Mouse (Mus musculus): ENCODE data around the gene Rcn3. TPM values are rescaled to one million over a fixed set of nuclear protein-coding genes. Genes with fewer than 3 reads are reported as not detected.
"Not testable (repeated sequence)": the region's sequence is repeated elsewhere in the genome, so short reads cannot be mapped to it uniquely, and the experiment has no call there.

Rcn3 gene
- polyA plus RNA-seq, 1 experiment from 2014 or later: 520 TPM

- ATAC-seq (ENCODE audit: insufficient number of reproducible peaks, low FRiP score, low TSS enrichment, low read depth): no peak
- Histone ChIP-seq H3K4me1 (peaks cover 58% of the 10 kb centered on the region), H3K9ac (peak overlapping the region; percentile 100), H3K4me2 (replicated peaks) (peak overlapping the region; percentile 64), H3K9me3 (replicated peaks) (no peaks in the 10 kb centered on the region), H3K27ac (replicated peaks) (peak overlapping the region; percentile 90), H3K4me3 (replicated peaks) (peak overlapping the region; percentile 96), H3K27me3 (no peaks in the 10 kb centered on the region), H3K36me3 (peaks cover 67% of the 10 kb centered on the region)
- WGBS: 17% methylated on average over 12 of the region's 12 CpGs
Observed at GRCm38 (mm10) chr7:45123186-45123570, 31.2 kb upstream of the Rcn3 start.

DNA sequence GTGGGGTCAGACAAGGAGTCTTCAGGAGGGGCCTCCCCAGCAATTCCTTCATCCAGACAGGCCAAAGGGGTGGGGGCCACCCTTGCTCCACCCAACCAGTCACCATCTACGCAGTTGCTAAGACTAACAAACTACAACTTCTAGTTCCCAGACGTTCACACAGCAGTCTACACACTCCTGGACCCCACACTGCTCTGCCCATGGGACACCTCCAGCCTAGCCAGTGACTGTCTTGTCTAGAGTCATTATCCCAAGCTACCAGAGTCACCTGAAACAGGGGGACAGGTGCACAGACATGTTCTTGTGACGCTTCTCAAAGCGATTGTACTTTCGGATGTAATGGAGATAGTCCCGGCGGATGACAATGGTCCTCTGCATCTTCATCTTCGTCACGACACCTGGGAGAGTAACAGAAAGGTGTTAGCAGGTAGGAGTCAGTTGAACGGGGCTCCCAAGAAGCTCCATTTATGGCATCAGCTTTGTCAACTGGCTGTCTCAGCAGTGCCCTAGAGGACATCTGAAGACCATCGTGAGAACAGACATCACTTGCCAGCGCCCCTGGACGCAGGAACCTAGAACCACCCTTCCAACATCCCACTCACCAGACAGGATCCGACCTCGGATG, 30.7 kb upstream of the Rcn3 start:
- Histone ChIP-seq H3K27me3 (no peaks in the 10 kb centered on the region), H3K4me1 (peaks cover 58% of the 10 kb centered on the region), H3K4me2 (replicated peaks) (peak overlapping the region; percentile 64), H3K4me3 (replicated peaks) (peak overlapping the region; percentile 96), H3K9ac (peak overlapping the region; percentile 100; the same call in 1 of the 2 replicates), H3K27ac (replicated peaks) (peak overlapping the region; percentile 90; the same call in 1 of the 2 replicates), H3K9me3 (replicated peaks) (no peaks in the 10 kb centered on the region), H3K36me3 (peaks cover 67% of the 10 kb centered on the region)
- no peak for ATAC-seq (ENCODE audit: insufficient number of reproducible peaks, low FRiP score, low TSS enrichment, low read depth)
- WGBS: 80% methylated on average over 15 of the region's 15 CpGs

DNA sequence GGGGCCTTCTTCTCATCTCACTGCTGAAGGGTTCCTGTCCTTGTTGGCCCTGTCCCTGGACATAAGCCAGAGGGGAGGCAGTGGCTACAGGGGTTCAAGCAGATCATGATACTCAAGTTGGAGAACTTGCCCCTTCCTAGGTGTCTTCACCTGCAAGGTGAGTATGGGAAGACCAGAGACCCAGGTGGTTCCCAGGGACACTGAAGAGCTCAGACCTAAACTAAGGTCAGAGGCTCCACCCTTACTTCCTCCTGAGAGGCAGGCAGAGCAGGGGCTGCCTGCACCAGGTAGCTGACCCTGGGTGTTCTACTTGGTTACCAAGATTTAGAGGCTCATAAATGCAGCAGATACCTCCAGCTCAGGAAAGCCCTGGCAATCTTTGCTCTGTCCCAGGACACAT, 29.9 kb upstream of the Rcn3 start:
- ATAC-seq (ENCODE audit: insufficient number of reproducible peaks, low FRiP score, low TSS enrichment, low read depth): no peak
- no peak overlapping the region for H3K9ac ChIP-seq
- H3K4me3 ChIP-seq (replicated peaks): 0 out of 2 replicates have a peak overlapping the region, but pooled peaks have one; percentile 4
- 0 out of 2 replicates have a peak overlapping the region, but pooled peaks have one; percentile 39 for H3K27ac ChIP-seq (replicated peaks)
- peaks cover 63% of the 10 kb centered on the region for H3K36me3 ChIP-seq
- no peak overlapping the region for H3K4me2 ChIP-seq (replicated peaks)
- no peaks in the 10 kb centered on the region for H3K27me3 ChIP-seq
- no peaks in the 10 kb centered on the region for H3K9me3 ChIP-seq (replicated peaks)
- peaks cover 52% of the 10 kb centered on the region for H3K4me1 ChIP-seq

- Histone ChIP-seq H3K4me3 (replicated peaks) (no peak overlapping the region), H3K9me3 (replicated peaks) (no peaks in the 10 kb centered on the region), H3K4me1 (peaks cover 46% of the 10 kb centered on the region), H3K36me3 (peaks cover 57% of the 10 kb centered on the region), H3K4me2 (replicated peaks) (no peak overlapping the region), H3K9ac (no peak overlapping the region), H3K27ac (replicated peaks) (peak overlapping the region; percentile 39; the same call in 1 of the 2 replicates), H3K27me3 (no peaks in the 10 kb centered on the region)
- ATAC-seq (ENCODE audit: insufficient number of reproducible peaks, low FRiP score, low TSS enrichment, low read depth): no peak
- 57% methylated on average over 8 of the region's 8 CpGs for WGBS
Observed at GRCm38 (mm10) chr7:45121404-45121803, 29.4 kb upstream of the Rcn3 start.

DNA sequence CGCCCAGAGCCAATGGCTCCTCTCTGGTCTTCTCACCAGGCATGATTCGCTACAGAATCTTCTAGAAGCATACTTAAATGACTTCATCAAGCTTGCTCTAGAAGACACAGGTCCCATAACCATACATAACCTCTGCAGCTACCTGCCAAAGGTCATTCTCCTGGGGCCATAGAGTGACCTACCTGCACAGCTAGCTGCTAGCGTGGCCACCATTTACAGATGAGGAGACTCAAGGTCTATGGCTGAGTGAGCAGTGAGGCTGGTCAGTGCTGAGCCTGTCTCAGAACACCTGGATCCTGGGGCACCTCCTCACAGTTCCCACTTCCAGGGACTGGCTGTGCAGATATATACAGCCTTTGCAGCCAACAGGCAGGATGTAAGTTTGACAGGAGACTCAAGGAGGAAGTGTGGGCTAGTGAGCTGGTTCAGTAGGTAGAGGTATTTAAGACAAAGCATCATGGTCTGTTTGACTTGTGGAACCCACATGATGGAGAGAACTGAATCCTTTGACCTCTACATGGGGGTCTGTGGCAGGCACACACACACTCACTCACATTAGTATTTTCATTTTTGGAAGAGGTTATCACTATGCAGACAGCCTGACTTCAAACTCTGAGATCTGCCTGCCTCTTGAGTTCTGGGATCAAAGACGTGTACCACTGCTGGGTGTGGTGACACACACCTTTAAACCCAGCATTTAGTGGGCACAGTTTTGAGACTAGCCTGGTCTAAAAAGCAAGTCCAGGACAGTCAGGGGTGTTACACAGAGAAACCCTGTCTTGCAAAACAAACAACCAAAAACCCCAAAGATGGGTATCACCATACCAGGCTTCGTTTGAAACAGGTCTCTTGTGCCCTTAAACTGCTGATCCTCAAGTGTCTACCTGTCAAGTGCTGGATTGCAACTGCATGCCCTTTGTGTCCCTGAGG, 28.0 kb upstream of the Rcn3 start:
- Histone ChIP-seq H3K9ac (no peak overlapping the region), H3K36me3 (peaks cover 43% of the 10 kb centered on the region), H3K27ac (replicated peaks) (no peak overlapping the region), H3K4me2 (replicated peaks) (no peak overlapping the region), H3K9me3 (replicated peaks) (no peaks in the 10 kb centered on the region), H3K4me1 (peaks cover 34% of the 10 kb centered on the region), H3K4me3 (replicated peaks) (no peak overlapping the region), H3K27me3 (no peaks in the 10 kb centered on the region)
- WGBS: 80% methylated on average over 5 of the region's 5 CpGs
- no peak for ATAC-seq (ENCODE audit: insufficient number of reproducible peaks, low FRiP score, low TSS enrichment, low read depth)

DNA sequence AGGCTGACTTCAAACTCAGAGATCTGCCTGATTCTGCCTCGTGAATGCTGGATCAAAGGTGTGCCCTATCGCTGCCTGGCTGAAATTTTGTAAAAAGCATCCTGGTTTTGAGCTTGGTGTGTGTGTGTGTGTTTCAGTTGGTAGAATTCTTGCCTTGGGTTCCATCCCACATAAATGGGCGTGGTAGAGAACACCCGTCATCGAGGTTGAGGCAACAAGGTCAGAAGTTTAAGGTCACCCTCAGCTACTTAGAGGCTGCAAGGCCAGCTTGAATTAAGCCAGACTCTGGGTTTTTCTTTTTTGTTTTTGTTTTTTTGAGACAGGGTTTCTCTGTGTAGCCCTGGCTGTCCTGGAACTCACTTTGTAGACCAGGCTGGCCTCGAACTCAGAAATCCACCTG, 26.3 kb upstream of the Rcn3 start:
- Histone ChIP-seq H3K4me2 (replicated peaks) (no peak overlapping the region), H3K9me3 (replicated peaks) (no peaks in the 10 kb centered on the region), H3K4me1 (peaks cover 30% of the 10 kb centered on the region), H3K36me3 (peaks cover 43% of the 10 kb centered on the region), H3K4me3 (replicated peaks) (no peak overlapping the region), H3K9ac (no peak overlapping the region), H3K27me3 (no peaks in the 10 kb centered on the region), H3K27ac (replicated peaks) (no peak overlapping the region)
- ATAC-seq (ENCODE audit: insufficient number of reproducible peaks, low FRiP score, low TSS enrichment, low read depth): no peak
- 87% methylated on average over 6 of the region's 6 CpGs for WGBS

GRCm38 (mm10) chr7:45117566-45117965, 25.5 kb upstream of the Rcn3 start:
- Histone ChIP-seq H3K9ac (no peak overlapping the region), H3K27me3 (no peaks in the 10 kb centered on the region), H3K9me3 (replicated peaks) (no peaks in the 10 kb centered on the region), H3K4me2 (replicated peaks) (no peak overlapping the region), H3K4me1 (peaks cover 22% of the 10 kb centered on the region), H3K27ac (replicated peaks) (no peak overlapping the region; the same call in 1 of the 2 replicates), H3K4me3 (replicated peaks) (no peak overlapping the region), H3K36me3 (peaks cover 36% of the 10 kb centered on the region)
- no peak for ATAC-seq (ENCODE audit: insufficient number of reproducible peaks, low FRiP score, low TSS enrichment, low read depth)
- 76% methylated on average over 8 of the region's 8 CpGs for WGBS

DNA sequence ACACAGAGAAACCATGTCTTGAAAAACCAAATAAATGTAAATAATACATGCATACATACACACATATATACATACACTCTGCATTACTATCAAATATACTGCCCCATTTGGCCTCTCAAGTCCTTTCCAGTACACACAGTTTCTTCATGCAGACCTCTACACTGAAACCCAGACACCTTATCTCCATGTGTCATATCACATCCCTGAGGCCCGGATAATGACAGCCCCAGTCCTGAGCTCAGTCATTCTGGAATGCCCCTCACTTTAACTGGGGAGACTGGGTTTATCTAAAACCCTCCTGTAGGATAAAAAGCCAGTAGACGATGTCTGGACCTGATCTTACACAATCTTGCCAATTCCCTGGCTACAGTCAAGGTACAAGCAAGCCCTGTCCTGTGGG, 21.5 kb upstream of the Rcn3 start:
- Histone ChIP-seq H3K4me2 (replicated peaks) (no peak overlapping the region), H3K4me3 (replicated peaks) (no peak overlapping the region), H3K27me3 (no peaks in the 10 kb centered on the region), H3K9me3 (replicated peaks) (no peaks in the 10 kb centered on the region), H3K36me3 (no peaks in the 10 kb centered on the region), H3K27ac (replicated peaks) (no peak overlapping the region), H3K4me1 (no peaks in the 10 kb centered on the region), H3K9ac (no peak overlapping the region)
- no peak for ATAC-seq (ENCODE audit: insufficient number of reproducible peaks, low FRiP score, low TSS enrichment, low read depth)
- 83% methylated on average over 2 of the region's 2 CpGs for WGBS

DNA sequence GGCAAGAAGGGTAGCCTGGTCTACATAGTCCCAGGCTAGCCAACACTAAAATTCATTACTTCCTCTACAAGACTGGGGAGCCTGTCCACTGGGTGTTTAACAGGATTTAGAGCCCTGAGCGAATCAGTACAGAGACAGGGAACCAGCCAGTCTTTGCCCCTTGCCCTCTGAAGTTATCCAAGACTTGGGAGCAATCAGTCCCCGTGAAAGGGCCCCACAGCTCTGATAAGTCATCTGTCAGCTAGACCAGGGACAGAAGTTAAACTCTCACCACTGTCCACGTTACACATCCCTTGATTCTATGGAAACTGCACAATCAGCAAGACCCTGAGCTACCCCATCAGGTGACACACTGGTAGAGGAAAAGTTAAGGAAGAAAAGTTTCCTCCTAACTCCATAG, 20.5 kb upstream of the Rcn3 start:
- no peak overlapping the region for H3K27ac ChIP-seq (replicated peaks)
- no peak overlapping the region for H3K4me3 ChIP-seq (replicated peaks)
- no peaks in the 10 kb centered on the region for H3K9me3 ChIP-seq (replicated peaks)
- no peak overlapping the region for H3K4me2 ChIP-seq (replicated peaks)
- no peaks in the 10 kb centered on the region for H3K4me1 ChIP-seq
- 65% methylated on average over 3 of the region's 3 CpGs for WGBS
- no peak for ATAC-seq (ENCODE audit: insufficient number of reproducible peaks, low FRiP score, low TSS enrichment, low read depth)
- H3K36me3 ChIP-seq: no peaks in the 10 kb centered on the region
- H3K27me3 ChIP-seq: no peaks in the 10 kb centered on the region
- no peak overlapping the region for H3K9ac ChIP-seq

DNA sequence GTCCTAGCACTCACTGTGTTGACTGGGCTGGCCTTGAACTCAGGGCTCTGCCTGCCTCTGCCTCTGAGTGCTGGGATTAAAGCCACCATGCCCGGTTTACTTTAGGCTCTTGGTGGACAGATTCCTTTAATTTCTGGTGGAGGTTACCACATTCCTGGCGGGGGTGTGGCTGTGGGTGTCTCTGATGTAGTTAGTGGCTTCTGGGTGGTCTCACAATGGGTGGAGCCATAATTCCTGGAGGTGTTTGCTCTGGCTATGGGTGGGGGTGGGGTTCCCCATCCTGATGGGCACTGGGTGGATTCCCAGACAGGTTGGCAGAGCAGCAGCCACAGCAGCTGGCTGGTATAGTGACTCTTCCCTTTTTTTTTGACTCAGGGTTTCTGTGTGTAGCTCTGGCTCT, 19.9 kb upstream of the Rcn3 start:
- H3K4me1 ChIP-seq: no peaks in the 10 kb centered on the region
- H3K27ac ChIP-seq (replicated peaks): no peak overlapping the region
- H3K4me3 ChIP-seq (replicated peaks): no peak overlapping the region
- no peaks in the 10 kb centered on the region for H3K36me3 ChIP-seq
- no peaks in the 10 kb centered on the region for H3K9me3 ChIP-seq (replicated peaks)
- no peaks in the 10 kb centered on the region for H3K27me3 ChIP-seq
- no peak for ATAC-seq (ENCODE audit: insufficient number of reproducible peaks, low FRiP score, low TSS enrichment, low read depth)
- H3K4me2 ChIP-seq (replicated peaks): no peak overlapping the region
- 52% methylated on average over 2 of the region's 2 CpGs for WGBS
- no peak overlapping the region for H3K9ac ChIP-seq

DNA sequence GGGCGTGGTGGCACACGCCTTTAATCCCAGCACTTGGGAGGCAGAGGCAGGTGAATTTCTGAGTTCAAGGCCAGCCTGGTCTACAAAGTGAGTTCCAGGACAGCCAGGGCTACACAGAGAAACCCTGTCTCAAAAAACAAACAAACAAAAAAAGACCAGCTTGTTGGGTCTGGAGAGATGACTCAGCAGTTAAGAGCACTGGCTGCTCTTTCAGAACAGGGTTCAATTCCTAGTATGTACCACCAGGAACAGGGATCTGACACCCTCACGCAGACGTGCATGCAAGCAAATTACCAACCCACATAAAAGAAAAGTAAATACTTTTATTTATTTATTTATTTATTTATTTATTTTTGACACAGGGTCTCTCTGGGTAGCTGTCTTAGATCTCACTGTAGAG, 18.1 kb upstream of the Rcn3 start:
- H3K27me3 ChIP-seq; H3K4me3 ChIP-seq (replicated peaks); H3K27ac ChIP-seq (replicated peaks); ATAC-seq (ENCODE audit: insufficient number of reproducible peaks, low FRiP score, low TSS enrichment, low read depth); H3K9ac ChIP-seq; H3K4me2 ChIP-seq (replicated peaks); H3K36me3 ChIP-seq; H3K4me1 ChIP-seq; H3K9me3 ChIP-seq (replicated peaks): not testable (repeated sequence)
- 80% methylated on average over 4 of the region's 4 CpGs for WGBS
